Mouse (Mus musculus) gastrocnemius, adult 2 months (tissue): Measurements from ENCODE around the gene Inppl1. TPM values are rescaled to one million over a fixed set of nuclear protein-coding genes. Genes with fewer than 3 reads are reported as not detected.

ENCODE experiments used
- DNase-seq: peaks from one replicate; pipeline ENCODE4 v3.0.0; 2022
- H3K27ac ChIP-seq: fragments of 200-600 bp; 2 replicates; pipeline ENCODE4 v1.8.1; 2022; ENCODE audit warnings: mild to moderate bottlenecking
- H3K4me3 ChIP-seq: fragments of 200-600 bp; 2 replicates; pipeline ENCODE4 v1.8.1; 2022; ENCODE audit warnings: mild to moderate bottlenecking, moderate library complexity
- CTCF ChIP-seq: fragments of 200-600 bp; IDR thresholded peaks from 2 replicates; pipeline ENCODE4 v1.8.1; 2022; ENCODE audit warnings: antibody characterized with exemption, mild to moderate bottlenecking, moderate library complexity
- intact Hi-C: fragments of 180-260 bp; cut with DNase I; formaldehyde crosslinking; loops from one replicate; pipeline ENCODE4 v1.15.1; 2025
- long read RNA-seq, 2 experiments: library from polyadenylated mRNA; stranded (forward); transcript quantifications; one replicate each; pipeline ENCODE4 v2.0.0; 2021
- total RNA-seq, 2 experiments: library from RNA; stranded (reverse); gene quantifications; 2 replicates each; pipeline ENCODE4 v1.2.3; 2021

Gene Inppl1
- total RNA-seq = 10 to 100 TPM; 89.0 to 96.5 TPM
- long read RNA-seq, experiment 1, full-length matches to known transcripts = 20 of 49 reads
- long read RNA-seq, experiment 1, partial matches to known transcripts = 12 of 49 reads
- long read RNA-seq, experiment 1, other reads (novel, unspliced or antisense) = 17 of 49 reads
- long read RNA-seq, experiment 2, full-length matches to known transcripts = 14 of 55 reads
- long read RNA-seq, experiment 2, partial matches to known transcripts = 12 of 55 reads
- long read RNA-seq, experiment 2, other reads (novel, unspliced or antisense) = 29 of 55 reads

GRCm38 (mm10) chr7:101837606-101838471 lies at the start of gene Inppl1:
Gene Inppl1, minus strand, starts transcription at chr7:101838229.
- intact Hi-C loops = loop anchor here (2.0 to 5.0 kb wide), 3 partner anchors 134 to 176 kb away; partner anchors contain the start of gene Clpb
- peak; percentile 53 for TF ChIP-seq CTCF
- peak; percentile 94 for DNase-seq
- Histone ChIP-seq H3K27ac (peak within 1 kb of the TSS; percentile 95), H3K4me3 (peak within 1 kb of the TSS; percentile 95)

GRCm38 (mm10) chr7:101886274-101886673 lies 48.2 kb upstream of the Inppl1 start:
- TF ChIP-seq CTCF = no peak
- no peak overlapping the region for H3K4me3 ChIP-seq
- intact Hi-C loops = no loop called here
- no peak overlapping the region for H3K27ac ChIP-seq
- no peak for DNase-seq

DNA sequence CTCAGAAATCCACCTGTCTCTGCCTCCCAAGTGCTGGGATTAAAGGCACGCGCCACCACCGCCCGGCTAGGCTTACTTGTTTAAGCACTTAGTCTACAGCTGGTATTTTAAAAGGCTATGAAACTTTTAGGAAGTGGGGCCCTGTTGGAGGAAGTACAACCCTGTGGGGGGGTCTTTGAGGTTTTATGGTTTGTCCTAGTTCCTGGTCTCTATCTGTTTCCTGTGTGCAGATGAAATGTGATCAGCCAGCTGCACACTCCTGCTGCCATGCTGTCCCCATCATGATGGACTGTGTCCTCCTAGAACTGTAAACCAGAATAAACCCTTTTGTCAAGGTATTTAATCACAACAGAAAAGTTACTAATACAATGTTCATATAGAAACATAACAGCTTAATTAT lies 46.1 kb upstream of the Inppl1 start:
- no peak for TF ChIP-seq CTCF
- Histone ChIP-seq H3K4me3 (no peak overlapping the region), H3K27ac (no peak overlapping the region)
- DNase-seq = no peak
- intact Hi-C loops = no loop called here

DNA sequence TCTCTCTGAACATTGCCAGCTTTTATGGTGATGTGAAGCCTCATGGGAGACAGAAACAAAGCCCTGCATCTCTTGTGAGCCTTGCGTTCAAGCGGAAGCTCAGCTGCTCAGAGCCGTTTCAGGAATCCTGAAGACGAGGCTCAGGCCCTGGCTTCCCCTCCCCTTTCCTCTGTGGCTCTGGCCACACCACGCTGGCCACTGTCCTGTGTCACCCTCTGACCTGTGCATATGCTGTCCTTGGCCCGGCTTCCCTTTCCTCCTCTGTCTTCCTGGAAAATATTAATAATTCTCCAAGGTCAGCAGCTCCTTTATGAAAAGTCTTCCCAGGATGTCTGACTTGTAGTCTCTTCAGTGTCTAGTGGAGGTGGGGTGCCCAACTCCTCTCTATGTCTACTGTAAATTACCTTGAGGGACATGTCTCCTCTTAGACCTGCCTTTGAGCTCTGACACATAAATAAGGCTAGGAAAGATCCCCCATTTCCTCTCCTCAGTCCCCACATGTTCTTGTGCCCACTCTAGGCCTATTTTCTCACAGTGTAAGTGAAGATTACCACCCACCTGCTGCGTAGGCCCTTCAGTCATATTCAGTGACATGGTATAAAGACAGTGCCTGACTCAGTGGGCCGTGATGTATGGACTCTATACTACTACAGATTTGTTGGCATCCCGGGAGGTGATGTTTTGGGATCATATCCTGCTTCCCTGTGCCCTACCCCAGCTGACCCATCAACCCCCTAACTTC lies 44.6 kb upstream of the Inppl1 start:
- intact Hi-C loops = no loop called here
- no peak overlapping the region for H3K4me3 ChIP-seq
- DNase-seq = no peak
- no peak for TF ChIP-seq CTCF
- H3K27ac ChIP-seq = no peak overlapping the region

DNA sequence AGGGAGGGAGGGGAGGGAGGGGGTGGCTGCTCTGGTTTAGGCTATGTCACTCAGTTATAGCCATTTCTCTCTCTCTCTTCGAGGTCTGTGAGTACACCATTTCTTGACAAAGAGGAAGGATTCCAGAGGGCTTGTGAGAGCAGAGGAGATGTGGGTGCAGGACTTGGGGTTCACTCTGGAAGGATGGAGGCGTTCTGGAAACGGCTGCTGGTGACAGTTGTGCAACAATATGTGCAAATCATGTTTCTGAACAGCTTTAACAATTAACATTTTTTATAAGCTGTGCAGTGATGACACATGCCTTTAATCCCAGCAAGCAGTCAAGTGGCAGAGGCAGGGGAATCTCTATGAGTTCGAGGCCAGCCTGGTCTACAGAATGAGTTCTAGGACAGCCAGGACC lies 42.8 kb upstream of the Inppl1 start:
- Histone ChIP-seq H3K27ac (no peak overlapping the region), H3K4me3 (no peak overlapping the region)
- intact Hi-C loops = no loop called here
- no peak for DNase-seq
- no peak for TF ChIP-seq CTCF

- Histone ChIP-seq H3K4me3 (no peak overlapping the region), H3K27ac (no peak overlapping the region)
- DNase-seq = no peak
- TF ChIP-seq CTCF = no peak
- intact Hi-C loops = no loop called here
These were observed 37.9 kb upstream of the Inppl1 start for GRCm38 (mm10) chr7:101875978-101876377.

DNA sequence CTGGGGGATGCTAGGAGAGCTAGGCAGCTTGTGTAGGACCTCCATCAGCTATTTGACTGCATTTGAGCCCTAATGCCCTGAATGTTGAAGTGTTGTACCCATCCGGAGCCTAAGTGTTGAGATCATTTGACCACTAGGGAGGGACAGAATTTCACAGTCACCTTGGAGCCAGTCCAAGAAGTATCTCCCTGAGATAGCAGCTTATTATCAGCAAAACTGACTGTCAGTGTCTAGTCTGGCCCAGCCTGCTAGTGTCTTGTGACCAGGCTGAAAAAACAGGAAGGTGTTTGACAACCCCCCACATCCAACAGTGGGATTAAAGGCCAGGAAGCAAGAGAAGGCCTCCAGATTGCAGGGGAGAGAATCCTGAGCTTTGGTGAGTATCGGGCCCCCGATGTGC lies 33.3 kb upstream of the Inppl1 start:
- H3K27ac ChIP-seq = no peak overlapping the region

GRCm38 (mm10) chr7:101870629-101871028 lies 32.6 kb upstream of the Inppl1 start, which contains the start of gene Folr1:
Gene Folr1, minus strand, starts transcription at chr7:101870788.
- no peak for DNase-seq
- TF ChIP-seq CTCF = no peak
- Histone ChIP-seq H3K27ac (no peak within 1 kb of the TSS), H3K4me3 (no peak within 1 kb of the TSS)
- intact Hi-C loops = no loop called here

More for the DNA sequence above, 33.3 kb upstream of the Inppl1 start:
- H3K4me3 ChIP-seq = no peak overlapping the region
- no peak for TF ChIP-seq CTCF
- intact Hi-C loops = no loop called here
- no peak for DNase-seq

- Histone ChIP-seq H3K27ac (no peak overlapping the region), H3K4me3 (no peak overlapping the region)
- DNase-seq = no peak
- intact Hi-C loops = no loop called here
- no peak for TF ChIP-seq CTCF
These were observed 31.1 kb upstream of the Inppl1 start for GRCm38 (mm10) chr7:101869163-101869500.

DNA sequence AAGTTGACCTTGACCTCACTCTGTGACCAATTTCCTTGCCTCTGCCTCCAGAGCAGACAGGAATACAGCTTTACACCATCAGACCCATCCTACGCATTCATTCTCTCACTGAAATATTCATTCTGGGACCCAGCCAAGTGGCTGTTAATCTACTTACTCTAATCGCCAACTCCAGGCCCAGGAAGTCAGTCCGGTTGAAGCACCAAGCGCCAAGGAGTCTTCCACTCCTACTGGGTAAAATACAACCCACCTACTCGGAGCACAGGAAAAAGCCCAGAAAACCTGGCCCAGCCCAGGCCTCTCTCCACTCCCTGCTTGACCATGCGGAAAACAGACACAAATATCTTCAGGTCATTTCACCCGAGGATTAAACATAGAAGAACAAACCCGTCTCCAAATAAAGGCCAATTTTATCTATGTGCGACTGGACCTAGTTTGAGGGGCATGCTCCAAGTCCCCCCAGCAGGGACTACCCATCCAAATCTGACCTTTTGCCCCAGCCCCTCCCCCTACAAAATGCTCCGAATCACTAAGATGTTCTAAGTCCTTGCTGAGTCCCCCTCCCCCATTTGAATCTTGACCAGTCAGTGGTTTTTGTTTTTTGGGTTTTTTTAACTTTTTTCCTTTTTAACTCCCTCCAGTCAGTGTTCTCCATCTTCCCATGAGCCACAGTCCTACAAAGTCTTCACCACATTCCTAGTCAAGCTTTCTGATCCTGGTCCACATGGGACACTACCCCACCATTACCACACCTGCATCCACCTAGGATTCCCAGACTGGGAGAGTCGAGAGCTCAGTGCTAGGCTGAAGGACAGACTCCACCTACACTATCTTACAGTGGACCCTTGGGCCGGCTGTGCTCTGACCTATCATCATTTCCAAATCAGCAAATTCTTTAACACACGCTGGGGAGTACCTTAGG lies 30.5 kb upstream of the Inppl1 start:
- intact Hi-C loops = no loop called here
- no peak overlapping the region for H3K4me3 ChIP-seq
- no peak for DNase-seq
- no peak overlapping the region for H3K27ac ChIP-seq
- TF ChIP-seq CTCF = no peak

GRCm38 (mm10) chr7:101867482-101867881 lies 29.5 kb upstream of the Inppl1 start:
- no peak overlapping the region for H3K27ac ChIP-seq
- intact Hi-C loops = no loop called here
- DNase-seq = no peak
- H3K4me3 ChIP-seq = no peak overlapping the region
- no peak for TF ChIP-seq CTCF
